Mouse (Mus musculus): ENCODE measurements at regions not wholly inside any gene's neighbourhood (a gene's known extent, or its start where the extent isn't known, plus 50 kb on each side); places are given as distances from the start of the nearest gene placed in this dataset.

DNA sequence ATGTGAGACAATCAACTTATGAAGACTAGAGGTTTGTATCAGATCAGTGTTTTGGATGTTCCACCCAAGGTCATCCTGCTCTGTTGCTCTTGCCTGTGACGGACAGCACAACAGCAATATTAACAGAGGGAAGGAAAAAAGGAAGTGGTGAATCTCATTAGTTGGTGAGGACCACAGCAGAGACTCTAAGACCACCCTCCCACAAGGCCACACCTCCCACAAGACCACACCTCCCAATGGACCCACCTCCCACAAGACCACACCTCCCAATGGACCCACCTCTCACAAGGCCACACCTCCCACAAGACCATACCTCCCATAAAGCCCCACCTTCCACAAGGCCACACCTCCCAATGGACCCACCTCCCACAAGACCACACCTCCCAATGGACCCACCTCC, 126.7 kb downstream of the Gm26897 start:
- no peak for TF ChIP-seq POLR2A (IDR thresholded peaks at IDR 0.05; ENCODE audit: control insufficient read depth in 1 of 2, insufficient read depth in 1 of 2, low read depth in 1 of 2, low read length in 2 of 2, poor library complexity in 1 of 2)
- no peak for TF ChIP-seq BHLHE40 (IDR thresholded peaks at IDR 0.05; ENCODE audit: borderline replicate concordance, low read depth, low read length)
- TF ChIP-seq CHD2 (IDR thresholded peaks at IDR 0.05; ENCODE audit: low read length): no peak
- TF ChIP-seq JUND (IDR thresholded peaks at IDR 0.05; ENCODE audit: low read depth, low read length): no peak
- no peak for TF ChIP-seq CHD1 (IDR thresholded peaks at IDR 0.05; ENCODE audit: low read depth, low read length)
- no peak for TF ChIP-seq MYB (IDR thresholded peaks at IDR 0.05; ENCODE audit: low read depth, low read length)
- TF ChIP-seq TAL1 (IDR thresholded peaks at IDR 0.05; ENCODE audit: low read length): no peak
- no peak for TF ChIP-seq RAD21 (IDR thresholded peaks at IDR 0.05; ENCODE audit: low read depth, low read length)
- no peak for TF ChIP-seq MYC (IDR thresholded peaks at IDR 0.05; ENCODE audit: low read depth, low read length)
- no peak for TF ChIP-seq CTCF (IDR thresholded peaks at IDR 0.05 in 2 of 3, conservative IDR thresholded peaks at IDR 0.05 in 1 of 3; ENCODE audit: control insufficient read depth in 1 of 3, insufficient read depth in 1 of 3, low read depth in 2 of 3, low read length in 3 of 3, poor library complexity in 1 of 3, severe bottlenecking in 1 of 3)
- TF ChIP-seq NELFE (IDR thresholded peaks at IDR 0.05; ENCODE audit: low read depth, low read length): no peak
- no peak for TF ChIP-seq SMC3 (IDR thresholded peaks at IDR 0.05; ENCODE audit: low read depth, low read length)
- TF ChIP-seq USF2 (IDR thresholded peaks at IDR 0.05; ENCODE audit: borderline replicate concordance in 1 of 2, insufficient read depth in 1 of 2, low read depth in 1 of 2, low read length in 2 of 2): no peak
